16 mouse cellular contexts compared by ENCODE assay signal in genomic region chr2:50343598-50343997, GRCm38 (mm10).
"Had no signal": no experiment of that assay in that cellular context is flagged by ENCODE, and none has a peak within 500 bp of the region (broad histone marks: within the 10 kb centered on the region; RNA-seq: fewer than 3 reads in every experiment).

No protein-coding gene starts in this region.

- H3K4me1 ChIP-seq: liver, embryonic 13.5 days; midbrain, embryonic 10.5 days; neural tube, embryonic 12.5 days had no signal

- H3K9me3 ChIP-seq: kidney, embryonic 15.5 days; limb, embryonic 15.5 days; liver, embryonic 13.5 days; midbrain, embryonic 10.5 days; neural tube, embryonic 12.5 days had no signal

- DNase-seq: kidney, adult 18-20 months; kidney, postnatal 25 days; liver, embryonic 13.5 days; liver, postnatal 0 days; midbrain, embryonic 14.5 days; retina, postnatal 1 day; right cerebral cortex, postnatal 4 days; spleen, adult 18-20 months; thymus, adult 18-20 months; thymus, postnatal 14 days had no signal

- H3K9ac ChIP-seq: kidney, embryonic 15.5 days; limb, embryonic 15.5 days; liver, embryonic 13.5 days; liver, postnatal 0 days; neural tube, embryonic 12.5 days had no signal

- H3K27me3 ChIP-seq: kidney, embryonic 15.5 days; limb, embryonic 15.5 days; liver, embryonic 13.5 days; neural tube, embryonic 12.5 days had no signal

- H3K4me2 ChIP-seq: kidney, embryonic 15.5 days; limb, embryonic 15.5 days; liver, embryonic 13.5 days; neural tube, embryonic 12.5 days had no signal

- ATAC-seq: liver, postnatal 0 days had no signal

- H3K4me3 ChIP-seq: kidney, embryonic 15.5 days; left cerebral cortex, adult 2 months; limb, embryonic 15.5 days; liver, embryonic 13.5 days; midbrain, embryonic 10.5 days; myocyte; neural tube, embryonic 12.5 days had no signal

- H3K36me3 ChIP-seq: kidney, embryonic 15.5 days; limb, embryonic 15.5 days; liver, embryonic 13.5 days; midbrain, embryonic 10.5 days; neural tube, embryonic 12.5 days had no signal

- H3K27ac ChIP-seq: kidney, embryonic 15.5 days; left cerebral cortex, adult 2 months; limb, embryonic 15.5 days; liver, embryonic 13.5 days; midbrain, embryonic 10.5 days; neural tube, embryonic 12.5 days had no signal
